Mouse (Mus musculus) stomach, embryonic 16.5 days (tissue): ENCODE results near the gene Rnpep. TPM values are rescaled to one million over a fixed set of nuclear protein-coding genes. Genes with fewer than 3 reads are reported as not detected.
"Not testable (repeated sequence)": the region's sequence is repeated elsewhere in the genome, so short reads cannot be mapped to it uniquely, and the experiment has no call there.

Experiments used
- ATAC-seq: fragments of 200-750 bp; cut with Nextera tagmentation; 2 replicates; pipeline ENCODE4 v1.8.0; 2017; ENCODE audit warnings: moderate number of reproducible peaks, moderate TSS enrichment; ENCODE audit not compliant: insufficient read depth, low FRiP score
- H3K27ac ChIP-seq: fragments of 300-500 bp; sonication (generic); 2 replicates; pipeline ENCODE4 v1.5.1; 2014; ENCODE audit warnings: low read length
- H3K27me3 ChIP-seq: fragments of 300-500 bp; sonication (generic); 2 replicates; pipeline ENCODE4 v1.6.1; 2014; ENCODE audit warnings: low read length, control low read depth, mixed read lengths; ENCODE audit not compliant: control insufficient read depth, insufficient read depth
- H3K36me3 ChIP-seq: fragments of 300-500 bp; sonication (generic); 2 replicates; pipeline ENCODE4 v1.6.1; 2014; ENCODE audit warnings: low read length; ENCODE audit not compliant: control insufficient read depth, insufficient read depth
- H3K4me1 ChIP-seq: fragments of 300-500 bp; sonication (generic); 2 replicates; pipeline ENCODE4 v1.6.1; 2014; ENCODE audit warnings: low read length, control low read depth, mixed read lengths; ENCODE audit not compliant: control insufficient read depth, insufficient read depth
- H3K4me2 ChIP-seq: fragments of 300-500 bp; sonication (generic); 2 replicates; pipeline ENCODE4 v1.6.1; 2014; ENCODE audit warnings: low read depth, low read length, mixed read lengths
- H3K4me3 ChIP-seq: fragments of 300-500 bp; sonication (generic); replicated peaks from 2 replicates; pipeline ENCODE4 v1.5.1; 2014; ENCODE audit warnings: mild to moderate bottlenecking, low read length
- H3K9ac ChIP-seq: fragments of 300-500 bp; sonication (generic); 2 replicates; pipeline ENCODE4 v1.6.1; 2014; ENCODE audit warnings: low read length
- H3K9me3 ChIP-seq: fragments of 300-500 bp; sonication (generic); replicated peaks from 2 replicates; pipeline ENCODE4 v1.6.1; 2016; ENCODE audit warnings: low read length, control low read depth; ENCODE audit not compliant: control insufficient read depth
- WGBS: fragments of 180-500 bp; shearing (Covaris S2); extraction: QIAGEN DNeasy Blood & Tissue Kit; methylation state at CpG from one replicate; pipeline ENCODE4 v1.1.7; 2014; 5-methylcytosine and 5-hydroxymethylcytosine counted together
- polyA plus RNA-seq: library from polyadenylated mRNA; unstranded; fragments of >200 nt; fragmentation: Nextera tagmentation; extraction: Ambion mirVana; gene quantifications from 2 replicates; pipeline ENCODE4 v1.2.1, GENCODE M21; 2015

Rnpep gene
- polyA plus RNA-seq, 1 experiment from 2014 or later, result 131 TPM

- Histone ChIP-seq H3K27me3 (no peaks in the 10 kb centered on the region), H3K9ac (no peak overlapping the region), H3K4me3 (no peak overlapping the region), H3K27ac (peak overlapping the region; percentile 82), H3K36me3 (no peaks in the 10 kb centered on the region), H3K4me1 (peaks cover 6% of the 10 kb centered on the region; the same call in 1 of the 2 replicates), H3K4me2 (no peak overlapping the region), H3K9me3 (no peaks in the 10 kb centered on the region)
- ATAC-seq, result peak; percentile 90
- 36% methylated on average over 3 of the region's 3 CpGs for WGBS
Observed at GRCm38 (mm10) chr1:135250706-135251105, 33.2 kb downstream of the Rnpep start.

GRCm38 (mm10) chr1:135248434-135248850 is 35.4 kb downstream of the Rnpep start:
- no peaks in the 10 kb centered on the region for H3K27me3 ChIP-seq
- peak overlapping the region; percentile 61 for H3K27ac ChIP-seq
- peak; percentile 83 for ATAC-seq
- peak overlapping the region; percentile 19; the same call in 1 of the 2 replicates for H3K9ac ChIP-seq
- H3K36me3 ChIP-seq, result no peaks in the 10 kb centered on the region
- H3K4me2 ChIP-seq, result peak overlapping the region; percentile 27
- peak overlapping the region; percentile 12 for H3K4me3 ChIP-seq
- peaks cover 6% of the 10 kb centered on the region; the same call in 1 of the 2 replicates for H3K4me1 ChIP-seq
- no peaks in the 10 kb centered on the region for H3K9me3 ChIP-seq
- WGBS, result 4% methylated on average over 15 of the region's 15 CpGs

- H3K27ac ChIP-seq, result no peak overlapping the region
- 78% methylated on average over 8 of the region's 8 CpGs for WGBS
- ATAC-seq, result no peak
Observed at GRCm38 (mm10) chr1:135244014-135244413, 39.9 kb downstream of the Rnpep start.

GRCm38 (mm10) chr1:135240206-135240605 is 43.7 kb downstream of the Rnpep start:
- ATAC-seq, H3K36me3 ChIP-seq, H3K9ac ChIP-seq, H3K4me1 ChIP-seq, H3K4me3 ChIP-seq, H3K4me2 ChIP-seq, H3K27me3 ChIP-seq, H3K9me3 ChIP-seq, H3K27ac ChIP-seq: not testable (repeated sequence)
- 87% methylated on average over 4 of the region's 4 CpGs for WGBS

More at GRCm38 (mm10) chr1:135244014-135244413, 39.9 kb downstream of the Rnpep start:
- no peak overlapping the region for H3K4me2 ChIP-seq
- no peaks in the 10 kb centered on the region for H3K27me3 ChIP-seq
- H3K4me3 ChIP-seq, result no peak overlapping the region
- H3K9me3 ChIP-seq, result no peaks in the 10 kb centered on the region
- no peak overlapping the region for H3K9ac ChIP-seq
- no peaks in the 10 kb centered on the region for H3K4me1 ChIP-seq
- no peaks in the 10 kb centered on the region for H3K36me3 ChIP-seq

- ATAC-seq, result 0 out of 2 replicates have a peak, but pooled peaks have one; percentile 65
Observed at GRCm38 (mm10) chr1:135237131-135237851, 46.6 kb downstream of the Rnpep start.

GRCm38 (mm10) chr1:135234771-135235170 is 49.1 kb downstream of the Rnpep start:
- Histone ChIP-seq H3K4me2 (no peak overlapping the region), H3K27ac (peak overlapping the region; percentile 78), H3K9ac (no peak overlapping the region; the same call in 1 of the 2 replicates), H3K27me3 (no peaks in the 10 kb centered on the region), H3K4me1 (peaks cover 5% of the 10 kb centered on the region), H3K36me3 (no peaks in the 10 kb centered on the region), H3K4me3 (no peak overlapping the region), H3K9me3 (no peaks in the 10 kb centered on the region)
- ATAC-seq, result peak; percentile 80
- WGBS, result 73% methylated on average over 12 of the region's 12 CpGs

More at GRCm38 (mm10) chr1:135237131-135237851, 46.6 kb downstream of the Rnpep start:
- H3K4me3 ChIP-seq, result no peak overlapping the region
- no peaks in the 10 kb centered on the region for H3K36me3 ChIP-seq
- peaks cover 5% of the 10 kb centered on the region for H3K4me1 ChIP-seq
- H3K9ac ChIP-seq, result no peak overlapping the region; the same call in 1 of the 2 replicates
- H3K9me3 ChIP-seq, result no peaks in the 10 kb centered on the region
- H3K27ac ChIP-seq, result peak overlapping the region; percentile 66; the same call in 1 of the 2 replicates
- H3K27me3 ChIP-seq, result no peaks in the 10 kb centered on the region
- no peak overlapping the region for H3K4me2 ChIP-seq
- 57% methylated on average over 12 of the region's 12 CpGs for whole genome bisulfite sequencing

- no peaks in the 10 kb centered on the region for H3K9me3 ChIP-seq
- H3K36me3 ChIP-seq, result no peaks in the 10 kb centered on the region
- WGBS, result 80% methylated on average over 6 of the region's 6 CpGs
- H3K27me3 ChIP-seq, result no peaks in the 10 kb centered on the region
- peaks cover 5% of the 10 kb centered on the region for H3K4me1 ChIP-seq
- peak overlapping the region; percentile 78; the same call in 1 of the 2 replicates for H3K27ac ChIP-seq
- H3K4me2 ChIP-seq, result no peak overlapping the region
- H3K9ac ChIP-seq, result no peak overlapping the region
- ATAC-seq, result no peak
- no peak overlapping the region for H3K4me3 ChIP-seq
Observed at GRCm38 (mm10) chr1:135233961-135234360, 49.9 kb downstream of the Rnpep start.

- not testable (repeated sequence) for ATAC-seq, H3K9me3 ChIP-seq, H3K27me3 ChIP-seq, H3K4me3 ChIP-seq, H3K4me2 ChIP-seq, H3K36me3 ChIP-seq, H3K9ac ChIP-seq, H3K27ac ChIP-seq, H3K4me1 ChIP-seq
- 75% methylated on average over 20 of the region's 20 CpGs for WGBS
Observed at GRCm38 (mm10) chr1:135231878-135232277, 52.0 kb downstream of the Rnpep start.

GRCm38 (mm10) chr1:135227339-135227950 is 56.4 kb downstream of the Rnpep start:
- Histone ChIP-seq H3K9ac (peak overlapping the region; percentile 44; the same call in 1 of the 2 replicates), H3K4me3 (no peak overlapping the region), H3K4me1 (peaks cover 5% of the 10 kb centered on the region), H3K9me3 (no peaks in the 10 kb centered on the region), H3K4me2 (no peak overlapping the region), H3K36me3 (no peaks in the 10 kb centered on the region), H3K27me3 (no peaks in the 10 kb centered on the region), H3K27ac (peak overlapping the region; percentile 82)
- WGBS, result 63% methylated on average over 13 of the region's 13 CpGs
- peak; percentile 85 for ATAC-seq
